Mouse (Mus musculus) cerebellum, adult 9-10 months (tissue): ENCODE data around the gene Bach2.

Source experiments
- DNase-seq: peaks from one replicate; pipeline ENCODE4 v3.0.0; 2022

The Bach2 gene

DNA sequence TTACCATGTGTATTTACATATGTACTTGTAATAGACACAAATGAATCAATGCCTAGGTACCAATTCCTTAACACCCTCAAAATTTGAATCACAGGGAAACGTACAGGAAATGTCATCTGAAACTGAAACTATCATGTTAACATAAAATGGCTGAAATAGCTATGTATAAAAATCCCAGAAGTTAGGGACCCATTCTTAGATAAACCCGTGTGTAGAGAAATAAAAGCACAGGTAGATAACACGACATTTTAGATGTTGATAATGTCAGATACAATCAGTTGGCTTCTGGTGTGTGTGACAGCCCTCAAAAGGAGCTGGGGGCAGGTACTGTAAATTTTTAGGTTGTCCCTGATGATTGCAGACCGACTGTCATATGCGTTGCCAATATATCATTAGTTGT, 96.2 kb downstream of the Bach2 start:
- no peak for DNase-seq

DNA sequence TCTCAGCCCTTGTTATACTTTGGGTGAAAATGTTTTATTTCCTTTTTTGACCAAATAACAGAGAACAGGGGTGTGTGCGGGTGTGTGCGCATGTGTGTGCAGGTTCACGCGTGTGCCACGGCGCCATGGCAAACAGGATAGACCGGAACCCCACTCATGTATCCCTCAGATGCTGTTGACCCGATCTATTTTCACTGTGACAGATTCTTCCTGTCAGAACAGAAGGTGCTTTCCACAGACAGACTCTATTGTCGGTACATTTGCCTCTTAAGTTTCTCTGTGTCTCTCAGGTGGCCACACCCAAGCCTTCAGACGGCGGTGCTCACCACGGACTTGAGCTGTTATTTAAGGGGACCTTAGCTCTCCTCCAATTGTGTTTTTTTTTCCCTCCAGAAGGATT, 97.1 kb downstream of the Bach2 start:
- DNase-seq: no peak

DNA sequence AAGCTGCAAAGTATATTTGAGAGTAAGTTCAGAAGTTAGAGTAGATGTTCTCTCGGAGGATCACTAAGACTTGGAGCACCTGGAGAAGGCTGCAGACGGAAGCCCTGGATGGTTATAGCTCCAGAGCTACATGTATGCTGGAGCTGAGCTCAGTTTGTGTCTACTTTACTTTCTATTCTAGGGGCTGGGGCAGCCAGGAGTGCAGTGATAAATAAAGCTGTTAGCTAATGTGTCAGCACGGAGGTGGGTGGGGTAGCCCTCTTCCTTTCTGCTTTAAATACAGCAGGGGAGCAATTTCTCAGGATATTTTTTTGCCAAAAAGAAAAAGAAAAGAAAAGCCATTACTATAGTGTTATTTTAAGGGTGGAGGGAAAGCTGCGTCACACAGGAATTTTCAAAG, 98.0 kb downstream of the Bach2 start:
- DNase-seq: no peak

DNA sequence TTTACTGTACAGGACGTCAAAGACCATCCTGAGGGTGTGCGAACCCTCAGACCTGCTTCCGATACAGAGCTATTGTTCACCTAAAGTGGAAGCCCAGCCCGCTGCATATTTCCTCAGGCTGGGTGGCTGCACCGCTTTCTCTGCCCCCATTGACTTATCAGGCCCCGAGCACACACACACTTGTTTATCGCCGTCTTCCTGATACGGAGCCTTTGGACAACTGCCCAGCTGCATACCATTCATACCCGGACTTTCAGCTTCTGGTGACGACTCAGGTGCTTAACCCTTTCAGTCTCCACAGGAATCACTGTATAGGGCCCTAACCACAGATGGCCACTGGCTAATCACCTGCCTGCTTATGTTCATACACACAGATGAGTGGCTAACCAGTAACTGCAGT, 99.0 kb downstream of the Bach2 start:
- no peak for DNase-seq

DNA sequence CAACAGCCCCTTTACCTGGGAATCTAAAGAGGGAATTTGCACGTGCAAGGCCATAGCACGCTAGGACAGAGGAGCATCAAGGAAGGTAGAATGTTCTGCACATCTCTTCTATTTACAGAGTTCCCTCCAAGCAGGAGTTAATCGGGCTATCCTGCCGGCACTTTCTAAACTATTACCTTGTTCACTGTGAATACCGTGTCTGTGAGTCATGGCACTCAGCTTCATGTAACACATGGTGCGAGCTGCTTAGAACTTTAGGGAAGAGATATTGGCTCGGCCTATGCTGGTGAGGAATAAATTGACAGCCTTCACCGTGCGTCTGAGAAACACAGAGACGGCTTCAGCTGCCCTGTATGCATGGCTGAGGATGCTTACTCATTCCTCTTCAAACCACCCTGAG, 99.8 kb downstream of the Bach2 start:
- DNase-seq: no peak

DNA sequence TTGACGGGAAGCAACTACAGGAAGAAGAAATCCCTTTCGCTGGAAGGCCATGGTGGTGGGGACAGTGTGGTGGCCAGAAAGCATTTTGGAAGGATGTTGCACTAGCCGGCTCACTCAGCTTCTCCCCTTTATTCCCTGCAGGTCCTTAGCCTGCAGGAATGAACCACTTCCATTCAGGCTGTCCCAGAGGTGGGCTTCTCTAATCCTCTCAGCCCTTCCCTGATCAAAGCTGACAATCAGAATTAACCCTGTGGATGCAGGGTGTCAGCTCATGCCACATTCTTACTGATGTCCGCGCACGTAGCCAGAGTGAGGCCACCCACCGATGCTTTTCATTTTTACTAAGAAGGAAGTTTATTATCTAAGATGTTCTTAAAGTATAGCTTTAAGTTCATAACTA, 102.2 kb downstream of the Bach2 start:
- no peak for DNase-seq

DNA sequence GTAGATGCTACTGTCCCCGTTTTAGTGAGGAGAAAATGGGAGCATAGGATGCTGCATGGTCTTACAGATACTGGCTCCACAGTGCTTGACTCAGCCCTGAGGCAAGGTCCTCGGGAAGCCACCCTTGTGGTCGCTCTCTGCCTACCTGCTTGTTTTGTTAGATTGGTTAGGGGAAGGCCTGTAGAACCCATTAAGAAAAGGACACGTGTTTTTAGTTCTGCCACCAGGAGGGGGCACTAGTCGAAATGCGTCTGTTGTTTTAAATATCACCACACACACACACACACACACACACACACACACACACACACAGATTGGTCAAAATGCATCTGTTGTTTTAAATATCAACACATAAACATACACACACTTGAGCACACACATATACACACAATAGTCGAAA, 103.7 kb downstream of the Bach2 start:
- no peak for DNase-seq

DNA sequence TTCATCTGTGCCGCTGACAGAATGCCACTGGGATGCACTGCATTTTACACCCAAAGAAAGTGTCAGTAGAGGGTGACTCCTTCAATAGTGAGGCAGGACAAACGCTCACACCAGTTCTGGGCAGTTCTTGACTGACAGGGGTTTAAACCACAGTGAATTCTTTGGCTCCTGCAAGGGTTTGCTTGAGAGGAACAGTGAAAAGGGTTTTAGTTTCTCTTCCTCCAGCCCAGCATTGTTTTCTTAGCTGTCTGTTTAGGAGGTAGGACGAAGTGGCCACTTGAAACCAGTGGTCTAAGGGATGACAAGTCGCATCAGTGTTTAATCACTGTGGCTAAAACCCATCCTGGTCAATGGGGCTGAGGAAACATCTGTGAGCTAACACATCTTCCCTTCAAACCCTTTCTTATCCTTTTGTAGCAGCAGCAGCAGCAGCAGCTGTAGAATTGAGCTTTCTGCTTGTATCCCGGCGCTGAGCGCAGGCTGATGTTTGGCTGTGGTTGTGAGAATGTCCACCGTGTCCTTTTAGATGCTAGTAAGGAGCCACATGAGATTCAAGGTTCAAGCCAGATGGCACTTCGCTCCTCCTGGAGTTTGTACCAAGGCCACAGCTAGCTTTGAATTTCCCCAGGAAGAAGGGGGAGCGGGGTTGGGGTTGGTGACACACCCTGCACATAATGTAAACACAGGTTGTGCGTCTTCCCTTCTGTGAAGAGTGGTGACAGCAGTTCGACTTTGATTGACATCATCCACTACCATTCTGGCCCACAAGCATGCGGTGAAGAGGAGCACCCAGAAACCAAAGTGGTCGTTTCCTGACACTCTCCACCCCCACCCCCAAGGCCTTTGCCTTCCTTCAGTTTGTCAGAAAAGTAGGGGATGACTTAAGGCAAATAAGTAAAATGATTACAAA, 104.9 kb downstream of the Bach2 start:
- no peak for DNase-seq

DNA sequence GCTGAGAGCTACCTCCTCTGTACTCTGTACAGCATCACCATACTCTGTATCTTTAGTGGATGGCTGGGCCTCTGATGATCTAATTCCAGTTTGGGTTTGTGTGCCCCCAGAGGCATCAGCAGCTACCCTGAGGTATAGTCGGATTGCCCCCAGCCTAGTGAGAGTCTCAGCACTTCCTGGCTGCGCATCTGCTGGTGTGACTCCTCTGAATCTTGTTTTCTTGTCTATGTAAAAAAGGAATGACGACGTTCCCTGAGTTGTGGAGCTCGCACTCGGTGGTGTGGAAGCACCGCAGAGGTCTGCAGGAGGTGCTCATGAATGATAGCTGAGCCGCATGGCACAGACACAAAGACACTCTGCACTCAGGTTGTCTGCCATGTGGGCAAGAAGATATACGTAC, 105.7 kb downstream of the Bach2 start:
- no peak for DNase-seq

DNA sequence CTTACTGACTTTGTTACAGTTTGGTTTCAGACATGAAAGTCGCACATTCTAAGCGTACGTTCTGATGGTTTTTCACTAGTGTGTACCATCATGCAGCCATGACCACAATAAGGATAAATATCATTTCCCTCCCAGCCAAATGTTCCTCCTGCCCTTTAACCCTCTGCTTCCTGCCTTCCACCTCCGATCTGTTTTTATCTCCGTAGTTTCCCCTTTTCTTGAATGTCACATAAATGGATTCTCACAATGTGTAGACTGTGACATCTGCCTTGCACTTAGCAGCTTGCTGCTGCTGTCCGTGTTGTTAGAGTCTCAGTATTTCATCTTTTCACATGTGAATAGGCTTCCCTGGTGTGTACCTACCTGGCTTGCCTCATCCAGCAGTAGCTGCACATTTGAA, 108.6 kb downstream of the Bach2 start:
- no peak for DNase-seq

DNA sequence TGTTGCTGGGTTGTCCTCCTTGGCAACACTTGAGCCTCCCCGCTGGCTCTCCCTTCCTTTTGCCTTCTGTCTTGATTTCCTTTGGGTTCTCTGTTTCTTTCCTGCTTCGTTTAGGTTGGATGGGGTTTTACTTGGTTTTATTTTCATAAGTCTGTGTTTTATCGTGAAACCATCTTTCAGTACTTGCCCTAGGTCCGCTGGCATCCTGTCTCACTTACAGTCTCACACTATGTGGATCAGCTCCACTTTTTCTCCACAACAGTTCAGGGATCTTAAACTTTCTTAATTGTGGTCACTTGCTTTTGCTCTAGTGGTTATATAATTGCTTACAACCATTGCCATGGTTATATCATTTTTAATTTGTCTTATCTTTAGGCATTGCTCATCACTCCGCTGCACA, 109.1 kb downstream of the Bach2 start:
- no peak for DNase-seq

DNA sequence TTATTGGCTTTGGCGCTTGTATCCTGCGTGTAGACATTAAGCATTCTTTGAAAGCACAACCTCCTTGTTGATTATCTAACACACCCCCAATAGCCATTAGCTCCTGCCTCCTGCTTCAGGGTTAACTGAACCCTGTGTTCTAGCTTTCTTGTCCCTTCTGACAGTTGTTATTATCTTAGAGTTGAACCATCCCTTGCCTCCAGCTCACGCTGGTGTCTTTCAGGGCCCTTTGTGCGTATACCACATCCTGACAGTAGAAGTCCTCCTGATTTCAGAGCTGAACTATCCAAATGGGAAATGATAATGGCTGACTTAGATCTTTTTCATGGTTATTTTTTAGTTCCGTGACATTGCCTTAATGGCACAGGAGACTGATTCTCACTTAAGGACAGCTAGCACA, 110.8 kb downstream of the Bach2 start:
- no peak for DNase-seq

DNA sequence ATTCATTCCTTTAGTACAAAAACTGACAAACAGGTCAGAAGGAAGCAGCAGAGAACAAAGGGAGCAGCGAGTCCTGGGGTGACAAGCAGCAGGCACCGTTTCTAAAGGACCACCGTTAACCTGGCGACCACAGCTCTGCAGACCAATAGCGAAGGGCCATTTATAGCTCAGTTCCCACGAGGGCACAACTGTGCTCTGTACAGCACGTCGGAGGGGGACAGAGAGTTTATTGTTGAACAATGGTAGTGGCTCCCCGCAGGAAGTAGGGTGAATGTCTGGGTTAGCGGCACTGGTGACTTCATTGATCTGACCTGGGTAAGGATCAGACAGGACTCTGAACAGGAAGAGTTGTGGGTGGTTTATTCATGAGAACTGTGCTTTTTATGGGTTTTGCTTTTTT, 112.6 kb downstream of the Bach2 start:
- no peak for DNase-seq

DNA sequence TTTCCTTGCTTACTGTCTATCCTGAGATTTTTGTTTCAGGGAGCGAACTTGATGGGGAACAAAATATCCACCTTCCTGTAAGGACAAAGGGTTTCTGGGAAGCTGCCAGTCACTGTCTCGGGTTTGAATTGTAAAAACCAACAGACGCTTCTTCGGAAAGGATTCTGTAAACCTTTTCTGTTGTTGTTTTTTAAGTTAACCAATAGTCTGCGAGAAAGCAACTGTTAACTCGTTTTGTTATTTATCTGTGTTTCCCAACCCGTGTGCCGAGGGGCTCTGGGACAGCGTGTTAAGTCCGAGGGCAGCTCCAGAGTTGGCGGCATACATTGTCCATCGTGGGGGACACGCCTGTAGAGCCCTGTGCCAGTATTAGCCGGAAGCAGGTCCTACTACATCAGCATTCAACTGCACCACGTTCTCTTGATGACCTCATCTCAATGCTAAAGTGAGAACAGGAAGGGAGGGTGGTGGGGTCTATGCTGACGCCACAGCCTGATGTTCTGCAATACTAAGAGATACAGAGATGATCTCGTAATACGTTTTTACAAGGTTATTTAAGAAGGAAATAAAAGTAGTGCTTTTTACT, 113.2 kb downstream of the Bach2 start:
- no peak for DNase-seq

DNA sequence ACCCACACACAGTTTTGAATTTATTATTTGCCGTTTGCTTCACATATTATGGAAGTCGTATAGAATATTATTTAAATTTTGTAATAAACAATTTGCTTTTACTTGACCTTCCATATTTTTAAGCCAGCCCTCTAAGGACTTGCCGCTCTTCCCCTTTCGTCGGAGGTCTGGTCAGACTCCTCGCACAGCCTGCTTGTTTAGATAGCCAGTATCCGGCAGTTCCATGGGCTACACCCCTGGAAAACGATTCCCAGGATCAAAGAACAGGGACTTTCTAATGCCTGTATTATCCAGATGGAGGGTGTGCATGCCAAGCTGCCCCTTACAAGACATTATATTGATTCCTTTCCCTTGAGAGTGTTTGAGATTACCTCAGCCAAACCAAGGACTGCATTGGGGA, 113.8 kb downstream of the Bach2 start:
- DNase-seq: no peak

DNA sequence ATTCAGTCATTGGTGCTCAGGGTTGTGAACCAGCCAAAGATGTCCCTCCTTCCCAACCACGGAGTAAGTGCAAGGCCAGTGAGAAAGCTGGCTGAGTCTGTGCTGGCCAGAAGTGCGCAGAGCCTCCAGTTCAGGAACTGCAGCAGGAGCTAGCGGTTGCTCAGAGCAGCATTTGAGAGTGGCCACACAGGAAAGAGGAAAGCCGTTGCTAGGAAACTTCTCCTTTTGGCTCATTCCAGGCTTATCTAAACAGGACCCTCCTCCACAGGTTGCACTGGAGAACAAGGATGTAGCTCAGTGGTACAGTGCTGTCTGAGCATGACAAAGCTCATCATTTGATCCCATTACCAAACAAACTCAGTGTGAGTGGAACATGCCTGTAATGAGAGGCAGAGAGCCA, 114.2 kb downstream of the Bach2 start:
- DNase-seq: no peak

DNA sequence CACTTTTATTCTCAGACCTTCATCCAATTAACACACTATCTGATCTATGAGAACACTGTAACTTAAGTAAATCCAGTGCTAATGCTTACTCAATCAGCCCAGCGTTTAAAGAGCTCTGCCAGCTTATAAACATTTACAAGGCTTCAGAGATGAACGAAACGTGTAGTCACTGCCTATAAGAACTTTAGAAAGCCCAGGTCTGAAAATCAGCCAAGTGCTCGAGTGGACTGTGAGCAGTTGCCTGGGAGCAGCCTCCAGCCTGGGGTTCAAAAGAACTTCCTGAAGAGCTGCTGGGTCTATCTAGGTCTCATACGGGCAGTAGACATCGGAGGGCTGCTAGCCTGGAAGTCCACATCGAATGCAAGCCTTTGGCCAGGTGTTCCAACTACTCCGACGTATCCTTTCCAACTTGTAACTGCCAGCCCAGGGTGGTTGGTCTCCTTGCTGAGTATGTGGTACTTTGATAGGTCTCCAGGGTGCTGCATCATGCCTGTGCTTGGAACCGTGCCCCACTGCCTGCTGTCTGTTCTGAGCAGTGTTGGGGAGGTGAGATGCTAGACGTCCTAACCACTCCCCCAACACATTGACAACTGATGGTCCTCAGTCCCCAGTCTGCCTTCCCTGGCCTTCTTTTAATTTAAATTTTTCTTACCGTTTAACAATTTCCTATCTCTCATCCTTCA, 117.5 kb downstream of the Bach2 start:
- DNase-seq: no peak

DNA sequence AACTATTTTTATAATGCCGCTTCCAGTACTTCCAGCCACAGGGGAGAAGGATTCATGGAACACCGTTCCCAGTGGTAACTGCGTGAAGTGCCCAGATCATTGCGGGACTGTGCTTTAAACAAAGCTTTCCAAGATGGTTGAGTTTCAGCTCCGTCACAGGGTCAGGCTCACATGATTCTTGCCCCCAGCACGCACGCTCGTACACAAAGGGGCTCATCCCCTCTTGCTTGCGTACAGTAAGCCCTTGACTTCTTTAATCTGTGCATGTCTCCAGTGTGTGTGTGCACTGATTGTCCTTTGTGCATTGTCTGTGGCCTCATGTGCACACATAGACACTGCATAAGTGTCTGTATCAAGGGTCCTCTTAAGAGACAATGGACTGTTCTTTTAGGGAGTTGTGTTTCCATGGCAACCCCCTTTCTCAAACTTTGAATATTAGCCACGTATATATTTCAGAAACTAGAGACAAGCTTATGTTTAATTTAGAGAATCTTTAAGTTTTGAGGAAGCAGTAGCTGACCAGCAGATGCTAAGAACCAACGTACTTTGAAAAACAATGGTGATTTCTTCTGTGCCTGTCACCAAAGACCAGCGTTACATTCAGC, 119.5 kb downstream of the Bach2 start:
- no peak for DNase-seq

DNA sequence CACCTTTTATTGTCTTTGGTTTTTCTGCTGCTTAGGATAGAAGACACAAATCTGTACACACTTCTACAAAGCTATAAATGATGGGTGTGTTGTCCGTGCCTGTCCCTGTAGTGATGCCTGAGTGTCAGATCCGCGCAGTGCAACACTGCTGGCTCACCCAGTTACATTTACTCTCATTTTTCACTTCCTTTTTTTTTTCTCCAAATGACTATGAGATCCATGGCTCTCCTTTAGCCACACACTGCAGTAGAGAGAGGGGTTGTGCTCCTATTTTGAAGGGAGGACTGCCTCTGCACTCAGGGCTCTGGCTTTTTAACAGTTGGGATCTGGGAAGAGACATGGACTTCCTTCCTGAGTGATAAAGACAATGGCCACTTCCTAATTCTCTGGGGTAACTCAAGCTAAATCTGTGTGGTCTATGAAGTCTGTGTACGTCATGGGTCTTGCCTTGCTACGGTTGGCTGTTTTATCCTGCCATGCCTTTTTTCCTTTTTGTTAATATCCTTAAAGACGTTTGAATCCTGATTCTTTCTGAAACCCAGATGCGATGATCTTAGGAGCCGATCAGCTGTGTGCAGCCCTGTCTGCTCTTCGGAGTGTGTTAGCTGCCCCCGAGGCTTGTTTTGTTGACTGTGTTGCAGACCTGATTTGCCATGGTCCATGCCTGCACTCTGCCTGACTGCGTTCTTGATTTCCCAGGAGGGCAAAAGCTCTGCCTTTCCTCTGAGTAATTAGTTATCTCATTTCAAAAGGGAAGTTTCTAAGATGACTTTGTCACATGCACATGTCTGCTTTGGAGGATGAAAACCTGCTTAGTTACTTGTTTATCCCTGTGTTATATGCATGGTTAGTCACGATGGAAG, 120.2 kb downstream of the Bach2 start:
- DNase-seq: no peak

DNA sequence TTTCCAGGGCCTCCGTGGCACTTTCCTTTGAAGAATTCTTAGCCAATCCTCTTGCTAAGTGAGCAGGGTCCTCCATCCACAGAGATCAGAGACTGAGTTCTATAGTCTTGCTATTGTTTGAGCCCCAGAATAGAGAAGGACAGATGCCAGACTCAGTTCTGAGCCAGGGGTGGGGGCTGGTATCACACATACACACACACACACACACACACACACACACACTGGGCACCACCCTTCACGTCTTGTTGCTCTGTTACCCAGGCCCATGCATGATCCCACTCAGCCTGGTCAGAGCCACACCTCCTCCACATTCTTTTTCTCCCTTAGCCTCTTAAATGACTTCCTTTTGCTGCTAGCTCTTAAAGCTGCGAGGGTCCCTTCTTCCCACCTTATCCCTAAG, 121.0 kb downstream of the Bach2 start:
- DNase-seq: no peak

DNA sequence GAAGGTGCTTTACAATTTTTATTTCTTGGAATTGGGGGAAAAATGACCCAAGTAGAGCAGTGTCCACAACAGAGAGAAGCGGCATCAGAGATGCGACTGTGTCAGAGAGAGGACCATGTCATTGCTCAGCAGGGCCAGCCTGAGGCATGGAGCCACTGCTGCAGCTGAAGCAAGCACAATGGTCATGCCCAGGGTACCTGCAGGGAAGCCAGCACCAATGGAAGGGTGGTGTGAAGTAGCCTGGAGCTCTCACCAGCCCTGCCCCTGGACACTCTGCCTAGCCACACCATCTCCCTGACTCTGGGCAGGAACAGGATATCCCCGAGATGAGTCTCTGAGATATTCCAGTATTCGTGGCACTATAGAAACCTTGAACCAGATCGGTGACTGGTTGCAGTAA, 121.9 kb downstream of the Bach2 start:
- no peak for DNase-seq

DNA sequence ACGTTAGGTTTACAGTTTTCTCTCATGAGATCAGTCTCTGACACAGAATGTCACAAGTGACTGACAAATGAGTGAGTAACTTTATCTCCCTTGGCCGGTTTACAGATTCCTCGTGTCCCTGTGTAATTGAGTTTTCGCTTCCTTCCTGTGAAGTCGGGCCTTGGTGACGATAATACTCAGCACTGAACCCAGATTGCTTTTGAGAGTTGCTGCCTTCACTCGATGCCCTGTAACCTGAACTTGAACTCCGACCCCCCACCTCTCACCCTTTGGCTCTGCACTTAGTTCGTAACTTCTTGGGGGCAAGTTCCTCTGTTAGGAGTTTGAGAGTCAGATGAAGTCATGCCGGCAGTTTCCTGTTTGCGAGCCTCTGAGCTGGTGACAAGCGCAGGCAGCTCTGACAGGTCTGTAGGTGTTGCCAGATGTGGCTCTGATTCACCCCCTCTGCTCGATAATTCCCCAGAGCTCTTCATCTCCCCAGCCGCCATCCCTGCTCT, 124.9 kb downstream of the Bach2 start:
- DNase-seq: no peak
